Mouse (Mus musculus) embryo, embryonic 9.5 days (tissue): ENCODE results near the gene Inha.

Experiments
- DNase-seq: peaks from one replicate; pipeline ENCODE4 v3.0.0-alpha.2; 2017; ENCODE audit errors: extremely low spot score

The Inha gene

DNA sequence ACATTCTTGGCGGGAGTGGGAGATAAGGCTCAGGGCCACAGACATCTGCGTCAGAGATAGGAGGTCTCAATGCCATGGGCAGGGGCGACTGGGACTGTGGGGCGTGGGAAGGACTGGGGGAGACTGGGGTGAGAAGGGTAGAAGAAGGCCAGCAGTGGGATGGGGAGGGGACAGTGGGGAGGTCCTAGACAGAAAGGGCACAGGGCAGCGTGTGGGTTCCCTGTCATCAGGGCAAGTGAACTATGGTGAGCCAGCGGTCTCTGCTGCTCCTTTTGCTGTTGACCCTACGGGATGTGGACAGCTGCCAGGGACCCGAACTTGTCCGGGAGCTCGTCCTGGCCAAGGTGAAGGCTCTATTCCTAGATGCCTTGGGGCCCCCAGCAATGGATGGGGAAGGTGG, at the start of gene Inha:
Inha (plus strand) TSS at position 72 of the 400 bp plus-strand sequence.
- no peak for DNase-seq

DNA sequence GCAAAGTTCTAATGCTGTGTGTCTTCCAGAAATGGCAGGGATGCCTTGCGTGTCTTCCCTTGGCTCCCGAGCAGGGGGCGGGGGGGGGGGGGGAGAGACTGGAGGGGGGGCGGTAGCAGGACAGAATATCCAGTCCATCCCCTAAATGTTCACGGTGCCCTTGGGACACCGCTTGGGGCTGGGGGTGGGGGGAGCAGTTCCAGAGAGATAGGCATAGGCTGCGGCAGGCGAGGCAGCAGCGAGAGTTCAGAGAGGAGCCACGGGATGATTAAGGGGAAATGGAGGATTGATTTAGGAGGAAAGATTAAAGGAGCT, 49.2 kb upstream of the Inha start:
- no peak for DNase-seq

DNA sequence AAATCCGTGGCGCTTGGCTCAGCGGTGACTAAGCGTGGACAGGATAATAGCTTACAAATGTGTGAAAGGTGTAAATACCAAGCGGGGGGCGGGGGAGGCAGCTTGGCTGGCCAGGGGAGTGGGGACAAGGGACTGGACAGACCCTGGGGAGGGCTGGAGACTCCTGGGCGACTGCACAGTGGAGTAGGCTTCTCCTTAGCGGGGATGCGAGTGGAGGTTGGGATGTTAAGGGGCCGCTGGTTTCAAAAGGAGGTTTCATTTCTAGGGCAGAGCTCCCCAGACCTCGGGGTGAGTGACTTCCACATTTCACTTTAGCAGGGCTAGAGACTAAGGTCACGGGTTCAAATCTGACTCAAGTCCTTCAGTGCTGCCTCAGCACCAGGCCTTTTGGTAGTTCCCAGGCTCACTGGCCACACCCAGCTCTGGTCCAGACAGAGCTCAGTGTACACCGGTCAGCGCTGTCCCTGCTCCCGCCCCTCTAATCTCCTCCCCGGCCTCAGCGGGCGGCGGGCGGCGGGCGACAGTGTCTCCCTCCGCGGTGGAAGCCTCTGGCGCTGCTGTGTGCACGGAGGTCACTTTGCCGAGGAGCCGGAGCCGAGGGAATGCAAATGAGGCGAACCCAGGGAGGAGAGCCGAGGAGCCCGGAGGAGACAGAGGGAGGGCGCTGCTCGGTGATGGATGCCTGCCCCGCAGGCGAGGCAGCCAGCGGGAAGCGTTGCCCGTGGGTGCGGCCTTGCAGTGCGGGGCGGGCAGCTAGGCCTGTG, 48.7 kb upstream of the Inha start:
- peak; percentile 79 for DNase-seq

DNA sequence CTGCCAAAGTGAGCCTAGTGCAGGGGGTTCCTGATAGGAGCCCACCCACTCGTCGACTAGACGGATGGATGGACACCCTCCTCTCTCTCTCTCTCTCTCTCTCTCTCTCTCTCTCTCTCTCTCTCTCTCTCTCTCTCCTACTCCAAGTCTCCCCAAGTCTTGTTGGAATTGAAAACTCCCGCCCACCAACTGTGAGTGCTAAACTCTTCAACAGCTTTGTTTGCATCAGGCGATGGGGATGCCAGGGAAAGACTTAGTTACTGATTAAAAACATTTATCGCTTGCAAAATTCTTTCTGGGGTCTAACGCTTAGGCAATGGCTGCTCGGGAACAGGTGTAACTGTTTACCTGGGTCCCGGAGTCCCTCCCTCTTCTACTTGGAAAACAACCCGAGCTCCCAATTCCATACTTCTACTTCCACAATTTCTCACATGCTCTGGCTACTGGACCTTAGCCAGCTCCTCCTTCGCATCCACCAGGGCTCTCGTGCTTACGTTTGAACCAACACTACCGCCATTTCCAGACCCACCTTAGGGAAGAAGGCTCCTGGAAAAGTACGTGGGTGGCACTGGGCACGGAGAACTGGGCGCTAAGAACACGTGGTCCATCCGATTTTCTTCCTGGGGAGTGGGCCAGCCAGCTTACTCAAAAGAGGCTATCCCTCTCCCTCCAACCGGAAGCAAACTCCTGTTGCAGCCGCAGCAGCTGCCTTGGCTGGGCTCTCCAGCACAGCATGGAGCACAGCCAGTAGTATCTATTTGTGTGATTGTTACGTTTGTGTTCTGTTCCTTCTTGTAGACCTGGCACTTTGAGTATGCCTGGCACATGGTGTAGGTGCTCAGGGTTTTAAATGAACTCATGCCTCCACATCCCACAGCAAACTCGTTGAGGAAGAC, 47.8 kb upstream of the Inha start:
- DNase-seq: no peak

DNA sequence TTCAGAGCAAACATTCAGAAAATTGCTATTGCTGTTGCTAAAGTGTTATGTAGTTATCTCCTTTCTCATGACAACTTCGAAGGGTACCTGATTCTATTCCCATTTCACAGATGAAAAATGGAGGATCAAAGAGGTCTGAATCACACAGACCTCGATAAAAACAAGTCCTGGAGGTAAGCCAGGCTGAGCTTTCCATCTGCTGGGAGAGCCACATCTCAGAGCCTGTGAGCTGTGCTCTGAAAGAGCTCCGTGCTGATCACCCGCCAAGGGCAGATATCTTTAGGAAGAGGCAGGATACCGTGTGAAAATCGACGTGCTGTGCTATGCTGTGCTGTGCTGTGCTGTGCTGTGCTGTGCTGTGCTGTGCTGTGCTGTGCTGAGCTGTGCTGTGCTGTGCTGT, 46.6 kb upstream of the Inha start:
- no peak for DNase-seq

DNA sequence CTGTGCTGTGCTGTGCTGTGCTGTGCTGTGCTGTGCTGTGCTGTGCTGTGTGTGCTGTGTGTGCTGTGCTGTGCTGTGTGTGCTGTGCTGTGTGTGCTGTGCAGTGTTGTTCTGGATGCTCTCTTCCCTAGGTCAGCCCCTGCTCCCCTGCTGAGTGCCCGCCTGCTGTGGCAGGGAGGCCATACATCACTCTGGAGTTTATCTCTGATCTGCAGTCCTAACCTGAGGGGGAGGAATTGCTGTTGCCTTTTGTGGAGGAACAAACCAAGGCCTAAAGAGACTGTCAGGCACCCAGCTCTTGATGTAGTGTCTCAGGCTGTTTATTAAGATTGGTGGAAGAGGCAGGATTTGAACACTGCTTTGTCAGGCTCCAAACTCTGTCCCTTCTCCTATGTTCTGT, 44.2 kb upstream of the Inha start:
- DNase-seq: no peak

DNA sequence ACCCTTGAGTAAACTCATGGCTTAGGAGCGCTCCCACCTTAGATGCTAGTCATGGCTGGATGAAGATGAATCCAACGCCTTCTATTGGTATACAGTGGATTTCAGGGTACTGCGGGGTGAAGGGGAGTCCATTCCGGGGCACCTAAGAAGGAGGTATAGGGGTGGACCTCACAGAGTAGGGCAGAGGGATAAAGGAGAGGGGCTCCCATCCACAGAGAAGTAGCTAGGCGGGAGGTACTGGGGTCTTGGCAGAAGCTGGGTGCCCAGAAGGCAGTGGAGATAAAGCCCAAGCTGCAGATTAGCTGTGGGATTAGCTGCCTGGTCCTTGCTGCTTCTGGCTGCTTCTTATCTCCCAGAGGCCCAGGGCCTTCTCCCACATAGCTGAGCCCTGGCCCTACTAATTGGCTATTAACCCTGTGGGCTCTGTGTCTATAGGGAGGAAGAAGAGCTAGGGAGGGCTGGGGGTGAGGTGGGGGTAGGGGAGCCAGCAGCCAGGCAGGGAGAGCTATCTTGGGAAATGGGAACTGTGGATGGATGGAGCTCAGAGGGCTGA, 43.1 kb upstream of the Inha start:
- DNase-seq: no peak

DNA sequence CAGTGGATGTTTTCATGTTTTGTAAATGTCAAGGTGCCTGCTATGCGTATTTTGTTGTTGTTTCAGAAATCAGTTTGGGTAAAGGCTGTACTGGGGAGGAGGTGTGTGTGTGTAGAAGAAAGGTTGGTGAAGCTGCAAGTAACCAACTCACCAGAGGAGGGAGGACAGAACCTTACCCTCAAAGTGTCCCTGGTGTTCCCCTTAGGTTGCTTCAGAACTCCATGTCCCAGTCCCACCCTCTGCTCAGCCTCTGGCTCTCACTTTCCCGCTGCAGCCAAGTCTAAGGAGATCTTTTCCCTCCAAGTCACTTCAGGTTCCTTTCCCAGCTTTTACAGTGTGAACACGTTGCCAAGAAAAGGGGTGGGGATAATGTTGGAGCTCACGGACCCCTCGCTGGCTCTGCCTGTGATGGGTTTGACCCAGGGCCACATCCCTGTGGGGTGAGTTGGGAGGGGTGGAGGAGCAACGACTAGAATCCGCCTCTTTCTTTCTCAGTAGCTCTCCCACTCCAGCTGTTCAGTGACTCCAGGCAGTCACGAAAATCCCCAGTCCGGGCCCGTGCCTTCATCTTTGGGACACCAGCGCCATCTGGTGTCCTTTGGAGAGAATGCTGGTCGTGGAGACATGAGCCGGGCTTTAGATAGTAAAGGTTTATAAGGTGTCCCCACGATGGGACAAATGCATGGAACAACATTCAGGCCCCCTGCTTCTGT, 39.5 kb upstream of the Inha start:
- DNase-seq: peak; percentile 88

DNA sequence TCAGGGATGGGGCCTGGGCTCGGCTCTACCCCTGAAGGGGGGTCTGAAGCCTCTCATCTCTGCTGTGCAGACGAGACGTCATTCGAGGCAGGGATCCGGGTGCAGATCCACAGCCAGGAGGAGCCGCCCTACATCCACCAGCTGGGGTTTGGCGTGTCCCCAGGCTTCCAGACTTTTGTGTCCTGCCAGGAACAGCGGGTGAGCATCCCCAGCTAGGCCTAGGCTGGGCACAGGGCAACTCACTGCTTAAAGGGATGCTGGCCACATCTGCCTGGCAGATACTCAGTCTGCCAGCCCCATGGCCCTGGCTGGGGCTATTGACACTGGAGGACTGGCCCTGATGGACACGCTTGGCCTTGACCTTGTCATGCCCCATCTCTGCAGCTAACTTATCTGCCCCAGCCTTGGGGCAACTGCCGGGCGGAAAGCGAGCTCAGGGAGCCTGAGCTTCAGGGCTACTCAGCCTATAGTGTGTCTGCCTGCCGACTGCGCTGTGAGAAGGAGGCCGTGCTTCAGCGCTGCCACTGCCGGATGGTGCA, 37.5 kb upstream of the Inha start:
- DNase-seq: no peak

DNA sequence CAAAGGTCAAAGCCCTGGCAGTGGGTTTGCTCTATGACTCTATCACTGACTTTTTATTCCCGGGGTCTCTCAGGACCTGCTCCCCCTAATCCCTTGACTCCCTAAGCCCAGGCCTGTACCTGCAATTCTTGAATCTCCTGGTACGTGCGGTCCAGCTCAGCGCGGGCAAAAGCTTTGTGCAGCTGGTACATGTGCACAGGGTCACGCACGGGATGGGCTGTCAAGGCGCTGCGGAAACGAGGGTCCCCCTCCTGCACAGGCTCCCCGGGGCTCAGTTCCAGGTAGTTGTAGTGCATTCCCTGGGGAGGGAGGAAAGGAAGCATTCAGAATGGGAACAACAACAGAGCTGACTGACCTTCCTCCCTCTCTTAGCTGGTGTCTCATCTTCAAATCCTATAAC, 30.4 kb upstream of the Inha start:
- no peak for DNase-seq

DNA sequence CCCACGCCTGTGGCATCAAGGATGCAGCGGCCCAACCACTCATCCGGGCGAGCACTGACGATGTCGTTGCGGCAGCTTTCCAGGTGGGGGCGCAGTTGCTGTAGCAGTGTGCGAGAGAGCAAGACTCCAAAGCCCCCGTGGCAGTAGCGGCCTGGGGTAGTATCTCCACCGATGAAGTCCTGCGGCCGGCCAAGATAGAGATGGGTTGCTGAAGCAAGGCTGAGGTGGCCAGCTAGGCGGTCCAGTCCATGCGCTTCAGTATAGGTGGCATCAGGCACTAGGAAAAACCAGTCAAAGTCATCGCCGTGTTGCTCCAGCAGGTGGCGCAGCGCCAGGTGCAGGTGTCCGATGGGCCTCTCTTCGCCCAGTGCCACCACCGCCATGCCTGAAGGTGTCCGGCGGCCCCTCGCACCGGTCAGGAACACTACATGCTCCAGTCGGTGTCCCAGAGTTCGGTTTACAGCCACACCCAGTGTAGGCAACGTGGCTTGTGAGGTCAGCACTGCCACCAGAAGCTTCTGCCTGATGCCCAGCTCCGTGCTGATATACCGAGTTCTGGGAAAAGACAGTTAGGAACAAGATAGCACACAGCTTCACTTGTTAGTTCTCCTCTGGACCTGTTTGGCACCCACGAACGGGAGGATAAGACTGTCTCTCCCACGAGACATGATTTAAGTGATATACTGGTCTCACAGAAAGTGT, 29.5 kb upstream of the Inha start:
- peak; percentile 89 for DNase-seq

DNA sequence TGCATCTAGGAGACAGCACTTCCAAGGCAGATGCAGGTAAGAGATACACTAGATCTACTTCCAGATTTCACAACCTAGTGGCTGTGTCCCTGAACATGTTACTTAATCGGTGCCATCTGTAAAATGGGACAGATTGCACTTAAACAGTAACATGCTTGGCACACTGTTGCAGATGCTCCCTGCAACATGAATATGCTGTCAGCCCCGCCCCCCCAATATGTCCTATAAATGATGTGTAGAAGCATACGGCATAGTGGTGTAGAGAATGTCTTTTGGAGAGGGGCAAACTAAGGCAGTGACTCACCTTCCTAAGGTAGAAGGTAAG, 28.9 kb upstream of the Inha start:
- DNase-seq: no peak

DNA sequence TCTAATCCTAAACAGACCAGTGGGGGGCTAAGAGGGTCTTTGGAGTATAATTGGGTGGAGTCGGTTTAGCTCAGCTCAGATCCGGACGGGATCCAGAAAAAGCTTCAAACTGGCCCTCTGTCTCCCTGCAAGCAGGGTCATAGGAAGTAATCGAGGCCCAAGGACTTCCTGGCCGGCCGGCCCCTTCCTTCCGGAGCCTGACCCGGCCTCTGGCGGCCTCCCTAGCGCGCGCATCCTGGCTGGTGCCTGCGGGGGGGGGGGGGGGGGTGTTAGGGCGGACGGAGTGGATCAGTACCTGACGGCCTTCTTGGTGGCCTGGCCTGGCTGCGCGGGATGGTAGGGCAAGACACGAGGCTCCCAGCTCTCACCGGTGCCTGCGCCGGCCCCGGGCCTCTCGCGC, 28.4 kb upstream of the Inha start:
- DNase-seq: no peak

DNA sequence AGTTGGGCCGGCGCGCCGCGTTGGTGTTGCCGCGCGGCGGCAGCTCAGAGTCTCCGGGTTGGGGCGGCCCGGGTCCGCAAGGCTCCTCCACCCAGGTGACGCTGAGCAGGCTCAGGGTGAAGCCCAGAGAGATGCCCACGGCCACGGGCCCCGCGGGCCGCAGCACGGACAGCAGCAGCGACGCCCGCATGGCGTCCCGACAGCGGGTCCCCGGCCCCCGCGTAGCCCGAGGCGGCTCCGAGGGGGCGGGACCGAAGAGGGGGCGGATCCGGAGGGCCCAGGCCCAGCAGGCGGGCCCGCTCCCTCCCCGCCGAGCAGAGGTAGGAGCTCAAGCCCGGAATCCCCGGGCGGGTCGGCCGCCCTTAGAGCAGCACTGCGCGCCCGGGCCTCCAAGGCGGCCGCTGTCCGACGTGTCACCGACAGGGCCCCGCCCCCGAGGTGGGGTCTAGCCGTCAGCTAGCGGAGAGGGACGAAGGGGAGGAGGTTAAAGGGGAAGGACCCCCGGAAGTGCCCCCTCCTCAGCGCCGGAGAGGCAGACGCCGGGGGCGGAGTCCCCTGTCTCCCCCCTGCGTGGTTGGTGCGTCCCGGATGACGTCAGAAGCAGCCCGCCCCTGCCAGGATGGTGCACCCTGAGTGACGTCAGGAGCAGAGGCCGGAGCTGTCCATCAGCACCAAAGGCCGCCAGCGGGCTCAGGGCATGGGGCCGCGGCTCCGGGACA, 27.8 kb upstream of the Inha start, which contains the start of the genes Chpf and Tmem198:
Chpf (minus strand) TSS at position 392 of the 719 bp plus-strand sequence.
Tmem198 (plus strand) TSS at position 617 of the 719 bp plus-strand sequence.
- peak; percentile 100 for DNase-seq

DNA sequence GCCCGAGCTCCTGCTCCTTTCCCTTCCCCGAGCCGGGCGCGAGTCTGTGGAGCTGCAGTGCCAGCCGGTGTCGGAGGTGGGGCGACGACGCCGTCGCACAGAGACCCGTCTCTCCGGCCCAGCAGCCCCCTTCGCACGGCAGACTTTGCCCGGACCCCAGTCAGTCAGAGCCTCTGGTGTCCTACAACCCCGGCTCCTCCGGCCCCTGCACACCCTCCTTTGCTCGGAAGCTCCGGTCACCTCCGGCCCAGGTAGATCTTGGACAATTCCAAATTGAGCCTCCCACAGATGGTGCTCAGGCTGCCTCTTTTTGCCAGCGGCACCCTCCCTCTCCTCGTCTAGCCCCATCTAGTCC, 27.3 kb upstream of the Inha start:
- DNase-seq: no peak

DNA sequence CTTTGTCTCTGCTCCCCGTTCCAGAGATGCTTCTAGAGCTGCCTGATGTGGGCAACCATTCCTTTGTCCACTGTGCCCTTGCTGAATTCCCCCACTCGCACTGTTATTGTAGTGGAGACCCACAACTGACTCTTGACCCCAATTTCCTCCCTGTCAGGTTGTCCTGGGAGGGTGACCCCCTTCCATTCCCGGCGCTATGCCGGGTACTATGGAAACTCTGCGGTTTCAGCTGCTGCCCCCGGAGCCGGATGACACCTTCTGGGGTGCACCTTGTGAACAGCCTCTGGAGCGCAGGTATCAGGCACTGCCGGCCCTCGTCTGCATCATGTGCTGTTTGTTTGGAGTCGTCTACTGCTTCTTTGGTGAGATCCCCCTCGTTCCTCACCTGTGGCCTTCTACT, 26.8 kb upstream of the Inha start:
- DNase-seq: no peak

DNA sequence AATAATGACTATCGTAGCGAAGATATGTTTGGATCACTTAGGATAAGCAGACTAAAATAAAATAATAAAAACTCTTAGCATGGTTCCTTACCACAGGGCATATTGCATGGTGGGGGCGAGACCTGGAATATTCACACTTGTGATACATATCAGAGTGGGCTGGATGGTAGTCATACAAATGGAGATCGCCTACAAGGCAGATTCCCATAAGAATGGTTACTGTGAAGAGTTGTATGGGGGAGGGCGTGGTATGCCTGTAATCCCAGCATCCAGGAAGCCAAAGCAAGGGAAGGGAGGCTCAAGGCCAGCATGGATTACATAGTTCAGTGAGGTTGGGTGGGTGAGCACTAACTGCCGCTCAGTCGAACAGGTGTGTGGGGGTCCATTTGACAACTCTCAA, 26.1 kb upstream of the Inha start:
- no peak for DNase-seq

DNA sequence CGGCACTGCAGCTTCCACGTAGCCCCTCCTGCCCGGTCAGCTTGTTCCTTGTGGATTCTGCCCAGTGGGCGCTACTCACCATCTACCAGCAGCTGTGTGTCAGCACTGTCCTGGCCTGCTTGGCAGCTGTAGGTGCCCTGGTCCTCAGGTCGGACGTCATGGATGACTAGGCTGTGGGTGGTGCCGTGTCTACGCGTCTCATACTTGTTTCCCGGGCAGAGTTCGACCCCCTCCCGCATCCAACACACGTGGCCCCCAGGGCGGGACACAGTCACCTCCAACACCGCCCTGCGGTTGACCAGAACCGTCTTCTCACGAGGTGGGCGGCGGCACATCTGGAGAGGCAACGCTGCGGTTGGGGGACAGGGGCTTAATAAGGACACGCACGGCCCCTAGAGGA, 20.3 kb upstream of the Inha start:
- no peak for DNase-seq

DNA sequence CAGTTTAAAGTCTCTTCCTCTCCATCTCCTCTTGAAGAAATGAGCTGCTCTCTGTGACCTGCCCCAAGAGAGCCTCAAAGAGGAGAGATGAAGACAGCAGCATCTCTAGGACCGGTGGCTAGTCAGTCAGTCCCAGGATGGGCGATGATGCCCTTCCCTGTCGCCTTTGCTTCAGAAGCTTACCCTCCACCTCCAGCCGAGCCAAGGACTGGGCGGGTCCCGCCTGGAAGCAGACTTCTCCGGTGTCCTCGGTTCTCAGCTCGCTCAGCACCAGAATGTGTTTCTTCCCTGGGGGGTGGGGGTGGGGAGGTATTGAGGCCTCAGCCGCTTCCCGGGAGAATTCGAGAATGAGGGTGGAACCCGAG, 19.9 kb upstream of the Inha start:
- DNase-seq: no peak

DNA sequence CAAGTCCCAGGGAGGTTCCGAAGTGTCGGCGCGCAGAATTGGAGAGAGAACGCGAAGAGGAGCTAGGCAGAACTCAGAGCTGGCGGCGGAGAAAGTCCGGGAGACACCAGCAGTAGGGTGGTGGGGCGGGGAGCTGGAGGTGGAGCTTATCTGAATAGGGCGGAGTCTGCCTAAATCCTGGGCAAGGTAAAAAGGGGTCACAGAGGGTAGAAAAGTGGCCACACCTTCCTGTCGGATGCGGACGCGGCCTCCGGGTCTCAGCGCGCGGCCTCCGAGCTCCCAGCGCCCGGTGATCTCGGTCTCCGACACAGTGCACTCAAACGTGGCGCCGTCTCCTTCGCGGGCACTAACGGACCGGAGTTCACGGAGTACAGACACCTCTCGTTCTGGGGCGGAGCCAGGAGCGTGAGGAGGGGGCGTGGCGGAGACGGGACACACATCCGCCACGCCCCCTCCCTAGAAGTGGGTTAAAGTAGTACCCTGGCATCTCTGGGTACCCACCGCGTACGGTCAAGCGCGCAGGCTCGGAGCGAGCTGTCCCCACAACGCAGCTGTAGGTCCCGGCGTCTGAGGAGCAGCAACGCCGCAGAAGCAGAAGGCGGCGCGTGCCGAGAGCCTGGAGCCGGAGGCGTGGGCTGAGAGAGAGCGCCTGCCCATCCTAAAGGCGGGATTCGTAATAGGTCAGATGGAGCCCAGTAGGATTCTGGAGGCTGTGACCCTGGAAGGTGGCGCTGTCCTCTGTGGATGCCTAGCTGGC, 19.3 kb upstream of the Inha start:
- DNase-seq: peak; percentile 90
